Mouse (Mus musculus) olfactory bulb, adult 2 months (tissue): ENCODE measurements at regions not wholly inside any gene's neighbourhood (a gene's known extent, or its start where the extent isn't known, plus 50 kb on each side); places are given as distances from the start of the nearest gene placed in this dataset.

Experiments
- CTCF ChIP-seq: fragments of 200-500 bp; IDR thresholded peaks from 2 replicates; pipeline ENCODE4 v1.5.1; 2012; ENCODE audit warnings: low read depth, mild to moderate bottlenecking, low read length, moderate library complexity; ENCODE audit not compliant: insufficient read depth
- POLR2A ChIP-seq: fragments of 200-500 bp; IDR thresholded peaks from 2 replicates; pipeline ENCODE4 v1.6.1; 2012; ENCODE audit warnings: mild to moderate bottlenecking, low read depth, low read length, moderate library complexity; ENCODE audit not compliant: insufficient read depth

DNA sequence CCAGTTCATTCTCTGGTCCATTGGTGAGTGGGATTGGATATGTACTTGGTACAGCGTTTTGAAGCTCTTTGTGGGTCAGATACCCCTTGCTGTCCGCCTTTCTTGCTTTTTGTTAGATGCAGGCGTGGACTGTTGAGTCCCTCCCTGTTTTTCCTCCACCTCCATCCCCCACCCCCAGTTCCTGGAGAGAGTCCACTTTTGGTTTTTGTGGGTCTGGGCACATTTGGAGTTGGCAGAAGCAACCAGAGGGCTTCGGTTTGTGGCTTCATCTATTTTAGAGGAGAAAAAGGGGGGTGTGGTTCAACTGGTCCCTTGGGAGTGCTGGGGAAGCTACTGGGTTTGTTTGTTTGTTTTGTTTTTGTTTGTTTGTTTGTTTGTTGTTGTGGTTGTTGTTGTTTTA, 103.9 kb upstream of the Gm9887 start:
- no peak for TF ChIP-seq POLR2A
- no peak for TF ChIP-seq CTCF
